Mouse (Mus musculus): ENCODE results near the gene Naa20. TPM values are rescaled to one million over a fixed set of nuclear protein-coding genes. Genes with fewer than 3 reads are reported as not detected.
A peak's percentile ranks its signal among the peaks of the same experiment; 100 is the strongest.

Gene Naa20
- polyA plus RNA-seq, 1 experiment from 2014 or later: 85.8 TPM

GRCm38 (mm10) chr2:145948402-145948954 is 46.6 kb downstream of the Naa20 start:
- POLR2A ChIA-PET: no interaction called here
- CTCF ChIA-PET: interaction anchor here (1.0 to 1.5 kb wide), 4 partner anchors 9 to 469 kb away, joined by 3 to 6 read pairs (median 4); no protein-coding TSS in a partner anchor
- DNase-seq (ENCODE audit: low read depth, low spot score) (peak; percentile 64), ATAC-seq (peak; percentile 87)
- no peak for TF ChIP-seq CTCF (IDR thresholded peaks at IDR 0.05)
- H3K27me3 ChIP-seq: no peaks in the 10 kb centered on the region
- in situ Hi-C loops (cut with MboI; ENCODE audit: low pct_unique_long_range_greater_than_20kb): no loop called here

DNA sequence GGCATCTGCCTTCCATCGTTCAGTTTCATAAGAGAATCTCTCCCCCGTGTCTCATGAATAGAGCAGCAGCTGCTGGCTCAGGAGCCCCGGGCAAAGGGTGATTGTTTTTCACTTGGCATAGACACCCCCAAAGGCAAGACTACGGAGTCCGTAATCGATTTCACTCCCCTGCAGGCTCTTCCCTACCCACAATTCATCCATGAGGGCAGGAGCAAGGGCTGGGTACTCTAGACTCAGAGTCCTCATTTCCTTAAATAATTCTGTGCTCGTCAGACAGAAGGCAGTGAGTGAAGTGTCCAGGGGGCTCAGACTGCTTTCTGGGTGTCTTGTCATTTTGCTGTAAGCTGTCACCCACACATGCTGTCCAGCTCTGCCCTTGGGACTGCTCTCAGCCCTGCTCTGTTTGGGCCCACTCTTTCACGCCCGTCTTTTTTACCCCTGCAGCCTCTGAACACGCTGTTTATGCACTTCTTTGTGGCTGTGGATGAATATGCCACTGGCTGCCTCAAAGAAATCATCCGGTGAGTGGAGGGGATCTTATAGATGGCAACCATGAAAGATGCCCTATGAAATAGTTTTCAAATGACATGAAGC is 47.7 kb downstream of the Naa20 start:
- H3K27me3 ChIP-seq: no peaks in the 10 kb centered on the region
- CTCF ChIA-PET: interaction anchor here (1.0 to 1.5 kb wide), 3 partner anchors 8 to 267 kb away, joined by 3 to 6 read pairs (median 5); no protein-coding TSS in a partner anchor
- ATAC-seq: no peak
- POLR2A ChIA-PET: no interaction called here
- TF ChIP-seq CTCF (IDR thresholded peaks at IDR 0.05): no peak
- in situ Hi-C loops (cut with MboI; ENCODE audit: low pct_unique_long_range_greater_than_20kb): loop anchor here (5.0 to 10.0 kb wide), 3 partner anchors 265 to 468 kb away; no protein-coding TSS in a partner anchor
- no peak for DNase-seq (ENCODE audit: low read depth, low spot score)

DNA sequence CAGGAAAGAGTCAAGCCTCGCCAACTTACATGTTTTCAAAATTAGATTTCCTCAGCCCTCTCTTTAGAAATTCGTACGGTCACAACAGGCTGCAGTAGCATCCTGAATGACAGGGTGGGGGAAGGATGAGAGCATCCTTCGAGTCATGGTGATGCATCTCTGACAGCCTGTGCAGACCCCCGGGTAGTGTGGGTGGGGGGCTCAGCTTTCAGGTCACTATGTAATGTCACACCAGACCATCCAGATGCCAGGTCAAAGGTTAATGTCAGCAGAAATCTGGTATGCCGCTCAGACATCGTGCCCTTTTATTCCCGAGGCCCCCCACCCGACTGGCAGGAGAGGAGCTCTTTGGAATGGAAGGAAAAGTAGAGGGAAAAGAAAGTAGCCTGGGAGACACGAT is 48.3 kb downstream of the Naa20 start:
- in situ Hi-C loops (cut with MboI; ENCODE audit: low pct_unique_long_range_greater_than_20kb): loop anchor here (5.0 to 10.0 kb wide), 3 partner anchors 265 to 467 kb away; no protein-coding TSS in a partner anchor
- TF ChIP-seq CTCF (IDR thresholded peaks at IDR 0.05): no peak
- H3K27me3 ChIP-seq: no peaks in the 10 kb centered on the region
- POLR2A ChIA-PET: interaction anchor here (0.6 kb wide), 1 partner anchor 46 kb away, joined by 7 read pairs; no protein-coding TSS in a partner anchor
- DNase-seq (ENCODE audit: low read depth, low spot score): no peak
- ATAC-seq: no peak
- CTCF ChIA-PET: no interaction called here

DNA sequence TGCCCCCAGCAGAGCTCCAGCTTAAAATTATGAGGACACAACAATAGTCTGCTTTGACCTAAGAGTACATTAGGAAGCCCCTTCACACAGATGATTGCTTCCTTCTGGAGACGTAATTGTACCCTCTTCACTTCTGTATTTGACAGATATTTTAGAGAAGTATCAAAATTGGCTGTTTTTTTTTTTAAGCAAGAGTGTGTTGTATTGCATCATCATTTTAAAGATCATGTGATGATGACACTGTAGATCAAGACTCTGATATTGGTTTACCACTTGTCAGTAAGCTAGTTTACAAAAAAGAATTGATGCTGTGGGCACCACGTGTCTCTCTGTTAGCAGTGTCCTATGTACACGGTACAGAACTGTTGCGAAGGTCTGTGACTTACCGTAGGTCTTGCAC is 50.8 kb downstream of the Naa20 start:
- TF ChIP-seq CTCF (IDR thresholded peaks at IDR 0.05): no peak
- in situ Hi-C loops (cut with MboI; ENCODE audit: low pct_unique_long_range_greater_than_20kb): loop anchor here (5.0 to 10.0 kb wide), 3 partner anchors 262 to 465 kb away; no protein-coding TSS in a partner anchor
- DNase-seq (ENCODE audit: low read depth, low spot score) (no peak), ATAC-seq (no peak)
- H3K27me3 ChIP-seq: no peaks in the 10 kb centered on the region
- ChIA-PET CTCF (interaction anchor here (2.4 kb wide), 1 partner anchor 462 kb away, joined by 5 read pairs; no protein-coding TSS in a partner anchor), POLR2A (no interaction called here)

GRCm38 (mm10) chr2:145955844-145956243 is 53.9 kb downstream of the Naa20 start:
- CTCF ChIA-PET: interaction anchor here (1.5 kb wide), 1 partner anchor 459 kb away, joined by 7 read pairs; no protein-coding TSS in a partner anchor
- in situ Hi-C loops (cut with MboI; ENCODE audit: low pct_unique_long_range_greater_than_20kb): loop anchor here (10.0 kb wide), 2 partner anchors 259 to 429 kb away; no protein-coding TSS in a partner anchor
- no peak for ATAC-seq
- no peak for TF ChIP-seq CTCF (IDR thresholded peaks at IDR 0.05)
- no peaks in the 10 kb centered on the region for H3K27me3 ChIP-seq
- POLR2A ChIA-PET: no interaction called here
- no peak for DNase-seq (ENCODE audit: low read depth, low spot score)

GRCm38 (mm10) chr2:145956318-145956717 is 54.4 kb downstream of the Naa20 start:
- ATAC-seq (no peak), DNase-seq (ENCODE audit: low read depth, low spot score) (no peak)
- no peak for TF ChIP-seq CTCF (IDR thresholded peaks at IDR 0.05)
- in situ Hi-C loops (cut with MboI; ENCODE audit: low pct_unique_long_range_greater_than_20kb): loop anchor here (10.0 kb wide), 2 partner anchors 258 to 428 kb away; no protein-coding TSS in a partner anchor
- CTCF ChIA-PET: interaction anchor here (1.0 to 1.5 kb wide), 2 partner anchors 9 to 459 kb away, joined by 3 to 7 read pairs; no protein-coding TSS in a partner anchor
- H3K27me3 ChIP-seq: no peaks in the 10 kb centered on the region
- POLR2A ChIA-PET: no interaction called here

GRCm38 (mm10) chr2:145957450-145957849 is 55.6 kb downstream of the Naa20 start:
- TF ChIP-seq CTCF (IDR thresholded peaks at IDR 0.05): peak; percentile 62
- ChIA-PET POLR2A (no interaction called here), CTCF (interaction anchor here (0.7 to 1.6 kb wide), 8 partner anchors 9 to 517 kb away, joined by 3 to 7 read pairs (median 3); no protein-coding TSS in a partner anchor)
- no peaks in the 10 kb centered on the region for H3K27me3 ChIP-seq
- ATAC-seq (peak; percentile 71), DNase-seq (ENCODE audit: low read depth, low spot score) (no peak)
- in situ Hi-C loops (cut with MboI; ENCODE audit: low pct_unique_long_range_greater_than_20kb): loop anchor here (10.0 kb wide), 2 partner anchors 257 to 427 kb away; no protein-coding TSS in a partner anchor

DNA sequence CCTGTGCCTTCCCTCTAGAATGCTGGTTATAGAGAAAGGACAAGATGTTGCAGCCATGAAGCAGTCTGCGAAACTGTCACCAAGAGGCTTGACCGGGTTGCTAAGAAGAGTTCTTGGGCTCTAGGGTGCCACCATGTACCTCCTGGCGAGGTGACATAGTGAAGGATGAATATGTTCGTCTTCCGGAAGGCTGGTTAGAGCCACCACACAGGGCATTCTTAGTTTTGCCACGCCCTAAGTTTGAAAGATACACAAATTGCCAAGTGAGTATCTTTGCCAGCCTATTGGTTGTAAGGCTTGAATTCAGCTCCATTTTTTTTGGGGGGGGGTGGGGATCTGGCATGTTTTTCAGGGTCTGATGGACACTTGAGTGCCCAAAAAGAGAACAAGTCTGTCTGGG is 56.2 kb downstream of the Naa20 start:
- ChIA-PET POLR2A (no interaction called here), CTCF (interaction anchor here (0.7 to 1.6 kb wide), 7 partner anchors 9 to 516 kb away, joined by 3 to 6 read pairs (median 3); no protein-coding TSS in a partner anchor)
- no peak for TF ChIP-seq CTCF (IDR thresholded peaks at IDR 0.05)
- ATAC-seq (no peak), DNase-seq (ENCODE audit: low read depth, low spot score) (no peak)
- no peaks in the 10 kb centered on the region for H3K27me3 ChIP-seq
- in situ Hi-C loops (cut with MboI; ENCODE audit: low pct_unique_long_range_greater_than_20kb): loop anchor here (10.0 kb wide), 2 partner anchors 257 to 427 kb away; no protein-coding TSS in a partner anchor

DNA sequence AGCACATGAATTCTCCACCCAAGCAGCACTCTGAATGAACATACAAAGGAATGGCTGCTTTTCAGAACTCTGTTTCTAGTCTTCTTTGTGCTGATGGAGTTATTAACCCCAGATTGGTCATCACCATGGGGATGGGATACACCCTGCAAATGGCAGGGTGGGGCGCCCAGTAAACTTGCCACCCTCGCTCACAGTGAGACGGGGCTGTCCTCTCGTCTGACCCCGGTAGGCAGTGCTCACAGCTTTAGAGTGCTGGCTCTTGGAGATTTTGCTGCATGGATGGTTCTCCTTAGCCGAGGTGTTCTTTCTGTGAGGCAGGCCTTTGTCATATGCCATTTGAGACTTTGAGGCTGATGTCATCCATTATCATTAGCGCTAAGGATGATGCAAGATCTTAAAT is 56.7 kb downstream of the Naa20 start:
- in situ Hi-C loops (cut with MboI; ENCODE audit: low pct_unique_long_range_greater_than_20kb): loop anchor here (10.0 kb wide), 2 partner anchors 256 to 426 kb away; no protein-coding TSS in a partner anchor
- DNase-seq (ENCODE audit: low read depth, low spot score) (no peak), ATAC-seq (no peak)
- ChIA-PET POLR2A (no interaction called here), CTCF (interaction anchor here (0.8 to 1.0 kb wide), 2 partner anchors 299 to 456 kb away, joined by 3 read pairs; no protein-coding TSS in a partner anchor)
- TF ChIP-seq CTCF (IDR thresholded peaks at IDR 0.05): no peak
- no peaks in the 10 kb centered on the region for H3K27me3 ChIP-seq

DNA sequence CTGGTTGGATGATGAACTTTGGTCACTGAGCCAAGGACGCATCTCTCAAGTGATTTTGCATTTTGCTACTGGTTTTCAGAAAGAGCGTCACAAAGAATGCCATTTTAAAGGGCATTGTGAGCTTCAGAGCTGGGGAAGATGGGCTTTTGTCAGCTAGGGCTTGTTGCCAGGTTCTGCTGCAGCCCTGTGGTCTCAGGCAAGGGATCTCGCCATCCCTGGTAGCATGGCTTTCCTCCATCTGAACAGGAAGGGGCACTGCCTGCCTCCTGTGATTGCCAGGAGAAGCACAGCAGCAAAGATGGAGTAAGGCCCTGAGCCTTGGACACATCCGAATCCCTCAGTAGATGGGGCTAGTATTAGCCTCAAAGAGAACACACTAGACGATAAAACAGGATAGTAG is 60.0 kb downstream of the Naa20 start:
- H3K27me3 ChIP-seq: peaks cover 6% of the 10 kb centered on the region
- no peak for DNase-seq (ENCODE audit: low read depth, low spot score)
- ChIA-PET POLR2A (interaction anchor here (1.2 kb wide), 1 partner anchor 419 kb away, joined by 6 read pairs; no protein-coding TSS in a partner anchor), CTCF (interaction anchor here (1.4 kb wide), 1 partner anchor 453 kb away, joined by 8 read pairs; no protein-coding TSS in a partner anchor)
- in situ Hi-C loops (cut with MboI; ENCODE audit: low pct_unique_long_range_greater_than_20kb): no loop called here
- no peak for TF ChIP-seq CTCF (IDR thresholded peaks at IDR 0.05)
- ATAC-seq: no peak

Other genes with a start within 250 kb of the Naa20 start
- 38.7 TPM for gene Rin2, start 226.9 kb upstream of the Naa20 start, polyA plus RNA-seq (2021)
- 0.64 TPM for gene Cfap61, start 32.7 kb downstream of the Naa20 start, polyA plus RNA-seq (2021)
- 26.1 TPM for gene Crnkl1, start 32.9 kb downstream of the Naa20 start, polyA plus RNA-seq (2021)